Mouse (Mus musculus) megakaryocyte, embryonic 14.5 days (primary cell): ENCODE measurements at regions not wholly inside any gene's neighbourhood (a gene's known extent, or its start where the extent isn't known, plus 50 kb on each side); places are given as distances from the start of the nearest gene placed in this dataset.

ENCODE experiments used
- FLI1 ChIP-seq: IDR thresholded peaks from 2 replicates; pipeline ENCODE4 v1.6.1; 2012; ENCODE audit warnings: low read length, inconsistent platforms, mixed read lengths
- GATA1 ChIP-seq: IDR thresholded peaks from 3 replicates; pipeline ENCODE4 v1.6.1; 2012; ENCODE audit warnings: mixed read lengths, low read length, inconsistent platforms, borderline replicate concordance

- TF ChIP-seq FLI1 (no peak), GATA1 (no peak)
Observed at GRCm38 (mm10) chr6:112026261-112027205, 247.0 kb upstream of the Lmcd1 start.
